Mouse (Mus musculus) heart, embryonic 11.5 days (tissue): ENCODE measurements around the gene Agl. TPM values are rescaled to one million over a fixed set of nuclear protein-coding genes. Genes with fewer than 3 reads are reported as not detected.

Source experiments
- ATAC-seq: fragments of 200-750 bp; cut with Nextera tagmentation; replicated peaks from 2 replicates; pipeline ENCODE4 v1.8.0; 2017; ENCODE audit warnings: moderate library complexity; ENCODE audit not compliant: insufficient number of reproducible peaks, low FRiP score, low TSS enrichment
- H3K27ac ChIP-seq: fragments of 300-500 bp; sonication (generic); 2 replicates; pipeline ENCODE4 v1.5.1; 2014; ENCODE audit warnings: mild to moderate bottlenecking, low read depth, low read length
- H3K27me3 ChIP-seq: fragments of 300-500 bp; sonication (generic); 2 replicates; pipeline ENCODE4 v1.6.1; 2014; ENCODE audit warnings: mild to moderate bottlenecking, low read length, mixed read lengths; ENCODE audit not compliant: control insufficient read depth, insufficient read depth
- H3K36me3 ChIP-seq: fragments of 300-500 bp; sonication (generic); 2 replicates; pipeline ENCODE4 v1.6.1; 2014; ENCODE audit warnings: mild to moderate bottlenecking, low read length, moderate library complexity, mixed read lengths; ENCODE audit not compliant: control insufficient read depth, insufficient read depth
- H3K4me1 ChIP-seq: fragments of 300-500 bp; sonication (generic); 2 replicates; pipeline ENCODE4 v1.6.1; 2014; ENCODE audit warnings: low read length; ENCODE audit not compliant: control insufficient read depth, insufficient read depth
- H3K4me2 ChIP-seq: fragments of 300-500 bp; sonication (generic); 2 replicates; pipeline ENCODE4 v1.6.1; 2014; ENCODE audit warnings: mild to moderate bottlenecking, moderate library complexity
- H3K4me3 ChIP-seq: fragments of 300-500 bp; sonication (generic); 2 replicates; pipeline ENCODE4 v1.5.1; 2014; ENCODE audit warnings: low read depth, low read length
- H3K9ac ChIP-seq: fragments of 300-500 bp; sonication (generic); 2 replicates; pipeline ENCODE4 v1.6.1; 2014; ENCODE audit warnings: mild to moderate bottlenecking, low read depth, low read length, moderate library complexity
- H3K9me3 ChIP-seq: fragments of 300-500 bp; sonication (generic); replicated peaks from 2 replicates; pipeline ENCODE4 v1.6.1; 2016; ENCODE audit warnings: low read length; ENCODE audit not compliant: control insufficient read depth
- WGBS: fragments of 180-500 bp; shearing (Covaris S2); extraction: QIAGEN DNeasy Blood & Tissue Kit; methylation state at CpG from one replicate; pipeline ENCODE4 v1.1.7; 2014; ENCODE audit not compliant: insufficient replicate concordance; 5-methylcytosine and 5-hydroxymethylcytosine counted together
- polyA plus RNA-seq: library from polyadenylated mRNA; unstranded; fragments of >200 nt; fragmentation: Nextera tagmentation; extraction: Ambion mirVana; gene quantifications from 2 replicates; pipeline ENCODE4 v1.2.1, GENCODE M21; 2014

Gene Agl
- polyA plus RNA-seq, 1 experiment from 2014 or later: 49.2 TPM

DNA sequence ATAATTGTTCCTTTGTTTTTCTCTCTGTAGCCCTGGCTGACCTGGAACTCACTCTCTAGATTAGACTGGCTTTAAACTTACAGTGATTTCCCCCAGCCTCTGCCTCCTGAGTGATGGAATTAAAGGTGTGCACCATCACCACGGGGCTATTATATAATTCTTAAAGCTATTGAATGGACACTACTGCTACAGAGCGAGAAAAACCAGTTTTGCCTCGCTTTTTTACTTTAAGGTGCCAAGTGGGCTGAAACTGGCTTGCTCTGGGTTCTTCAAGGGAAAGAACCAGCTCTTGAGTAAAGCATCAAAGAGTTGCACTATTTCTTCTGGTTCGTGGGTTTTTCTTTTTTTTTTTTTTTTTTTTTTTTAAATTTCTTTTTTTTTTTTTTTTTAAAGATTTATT is 85.0 kb downstream of the Agl start:
- Histone ChIP-seq H3K9me3 (no peaks in the 10 kb centered on the region), H3K4me2 (no peak overlapping the region), H3K27ac (no peak overlapping the region), H3K4me1 (no peaks in the 10 kb centered on the region), H3K36me3 (no peaks in the 10 kb centered on the region), H3K27me3 (no peaks in the 10 kb centered on the region), H3K4me3 (no peak overlapping the region), H3K9ac (no peak overlapping the region)
- 73% methylated on average over 4 of the region's 4 CpGs for WGBS
- no peak for ATAC-seq

- no peak overlapping the region for H3K4me2 ChIP-seq
- H3K4me1 ChIP-seq: no peaks in the 10 kb centered on the region
- H3K4me3 ChIP-seq: no peak overlapping the region
- H3K36me3 ChIP-seq: no peaks in the 10 kb centered on the region
- no peak overlapping the region for H3K27ac ChIP-seq
- H3K9me3 ChIP-seq: no peaks in the 10 kb centered on the region
- H3K27me3 ChIP-seq: no peaks in the 10 kb centered on the region
- no peak for ATAC-seq
- WGBS: 48% methylated on average over 3 of the region's 3 CpGs
- H3K9ac ChIP-seq: no peak overlapping the region
These were observed 89.0 kb downstream of the Agl start for GRCm38 (mm10) chr3:116718951-116719350.

- no peak overlapping the region; the same call in 1 of the 2 replicates for H3K9ac ChIP-seq
- H3K27me3 ChIP-seq: no peaks in the 10 kb centered on the region
- H3K27ac ChIP-seq: no peak overlapping the region
- peak overlapping the region; percentile 79 for H3K4me3 ChIP-seq
- H3K36me3 ChIP-seq: no peaks in the 10 kb centered on the region
- H3K9me3 ChIP-seq: no peaks in the 10 kb centered on the region
- peak overlapping the region; percentile 89 for H3K4me2 ChIP-seq
- ATAC-seq: no peak
- 31% methylated on average over 5 of the region's 5 CpGs for WGBS
- peaks cover 8% of the 10 kb centered on the region for H3K4me1 ChIP-seq
These were observed 94.9 kb downstream of the Agl start for GRCm38 (mm10) chr3:116713031-116713430.

- Histone ChIP-seq H3K4me1 (peaks cover 8% of the 10 kb centered on the region), H3K4me3 (peak within 1 kb of the TSS; percentile 79), H3K4me2 (peak within 1 kb of the TSS; percentile 89), H3K9ac (peak within 1 kb of the TSS; percentile 88), H3K36me3 (no peaks in the 10 kb centered on the region), H3K27ac (peak within 1 kb of the TSS; percentile 72), H3K27me3 (no peaks in the 10 kb centered on the region), H3K9me3 (no peaks in the 10 kb centered on the region)
- WGBS: 5% methylated on average over 8 of the region's 8 CpGs
- 0 out of 2 replicates have a peak, but pooled peaks have one; percentile 14 for ATAC-seq
These were observed 95.5 kb downstream of the Agl start, which contains the start of gene Slc35a3 for GRCm38 (mm10) chr3:116712436-116712881. Slc35a3 (minus strand) TSS chr3:116712831.

DNA sequence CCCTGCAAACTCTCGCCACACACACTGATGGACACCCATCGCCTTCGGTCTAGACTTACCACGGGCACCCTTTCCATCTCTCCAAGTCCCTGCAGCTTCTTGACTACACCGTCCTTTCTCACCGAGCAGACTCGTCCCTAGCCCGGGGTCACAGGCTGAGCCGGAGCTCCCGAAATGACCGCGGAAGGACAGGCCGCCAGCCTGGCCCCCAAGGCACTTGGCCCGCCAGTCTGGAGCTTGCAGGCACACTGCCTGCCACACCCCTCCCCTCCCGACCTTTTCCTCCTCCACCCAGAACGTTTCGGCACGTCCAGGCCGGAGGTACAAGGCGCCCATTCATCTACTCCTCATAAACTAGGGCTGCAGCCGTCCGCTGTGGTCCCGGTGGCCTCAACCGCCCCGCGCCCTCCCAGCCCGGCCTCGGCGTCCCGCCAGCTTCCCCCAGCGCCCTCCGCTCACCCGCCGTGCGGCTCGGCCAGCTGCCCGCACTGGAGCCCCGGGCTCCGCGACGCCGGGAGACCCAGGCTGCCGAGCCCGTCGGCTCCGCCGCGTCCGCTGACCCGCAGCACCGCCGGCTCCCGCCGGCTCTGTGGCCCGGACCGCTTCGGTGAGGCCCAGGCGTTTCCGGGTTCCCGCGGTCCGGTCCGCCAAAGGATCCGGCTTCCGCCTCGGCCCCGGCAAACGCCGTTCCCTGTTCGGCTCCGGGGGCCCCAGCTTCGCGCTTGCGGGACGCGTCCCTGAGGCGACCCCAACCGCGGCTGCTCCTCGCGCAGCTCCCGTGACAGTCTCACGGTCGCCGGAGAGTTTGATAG is 96.1 kb downstream of the Agl start:
- peak overlapping the region; percentile 79 for H3K4me3 ChIP-seq
- no peaks in the 10 kb centered on the region for H3K36me3 ChIP-seq
- H3K4me1 ChIP-seq: peaks cover 8% of the 10 kb centered on the region
- peak; percentile 84 for ATAC-seq
- under 1% methylated on average over 77 of the region's 85 CpGs for WGBS
- H3K4me2 ChIP-seq: peak overlapping the region; percentile 89
- H3K27ac ChIP-seq: peak overlapping the region; percentile 72
- H3K27me3 ChIP-seq: no peaks in the 10 kb centered on the region
- peak overlapping the region; percentile 88 for H3K9ac ChIP-seq
- H3K9me3 ChIP-seq: no peaks in the 10 kb centered on the region

DNA sequence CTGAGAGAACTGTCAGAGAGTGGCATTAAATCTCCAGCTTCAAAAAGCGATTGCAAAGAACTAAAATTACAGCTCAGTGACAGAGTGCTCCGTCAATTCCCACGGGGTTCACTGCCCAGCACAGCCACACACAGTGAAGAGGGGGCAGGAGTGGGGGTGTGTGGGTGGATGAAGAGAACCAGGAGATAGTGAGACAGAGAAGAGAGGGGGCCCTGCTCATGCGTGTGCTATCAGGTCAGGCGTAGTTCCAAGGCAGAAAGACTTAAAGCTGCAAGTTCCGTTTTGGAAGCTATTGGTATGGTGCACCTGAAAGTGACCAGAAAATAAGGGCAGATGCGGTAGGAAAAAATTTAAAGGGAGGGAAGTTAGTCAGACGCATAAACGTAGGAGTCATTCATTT is 97.0 kb downstream of the Agl start:
- WGBS: 27% methylated on average over 9 of the region's 9 CpGs
- Histone ChIP-seq H3K9ac (peak overlapping the region; percentile 88), H3K27me3 (no peaks in the 10 kb centered on the region), H3K27ac (no peak overlapping the region), H3K4me3 (peak overlapping the region; percentile 79), H3K9me3 (no peaks in the 10 kb centered on the region), H3K4me2 (peak overlapping the region; percentile 89), H3K4me1 (peaks cover 8% of the 10 kb centered on the region), H3K36me3 (no peaks in the 10 kb centered on the region)
- ATAC-seq: peak; percentile 63; the same call in 1 of the 2 replicates

DNA sequence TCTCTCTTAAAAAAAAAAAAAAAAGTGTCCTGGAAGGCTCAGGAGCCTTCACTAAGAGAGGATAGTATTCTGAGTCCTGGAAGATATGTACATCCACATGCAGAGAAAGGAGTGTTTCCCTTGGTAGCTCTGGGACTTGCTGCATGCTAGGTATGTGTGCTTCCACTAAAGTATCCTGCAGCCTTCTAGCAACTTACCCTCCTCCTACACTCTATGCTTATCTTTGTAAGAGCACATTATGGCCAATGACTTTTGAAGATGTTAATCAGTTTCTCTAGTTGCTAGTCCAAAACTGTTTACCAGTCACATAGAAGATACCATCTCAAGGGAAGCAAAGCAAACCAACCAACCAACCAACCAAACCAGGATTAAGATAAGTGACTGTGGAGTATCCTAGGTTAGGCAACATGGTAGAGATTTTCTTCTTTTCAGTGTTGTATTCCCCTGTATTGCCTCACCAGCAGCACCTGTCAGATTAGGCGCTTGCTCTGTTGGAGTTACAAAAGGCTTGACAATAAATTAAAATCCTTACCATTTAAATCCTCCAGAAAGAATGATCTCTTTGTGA is 102.2 kb downstream of the Agl start:
- Histone ChIP-seq H3K9ac (no peak overlapping the region), H3K27me3 (no peaks in the 10 kb centered on the region), H3K27ac (no peak overlapping the region), H3K4me3 (no peak overlapping the region), H3K9me3 (no peaks in the 10 kb centered on the region), H3K4me1 (peaks cover under 1% of the 10 kb centered on the region), H3K4me2 (no peak overlapping the region), H3K36me3 (no peaks in the 10 kb centered on the region)
- ATAC-seq: no peak
- 92% methylated on average over 1 of the region's 1 CpGs for WGBS

- H3K4me1 ChIP-seq: no peaks in the 10 kb centered on the region
- H3K4me3 ChIP-seq: no peak overlapping the region
- no peaks in the 10 kb centered on the region for H3K27me3 ChIP-seq
- H3K36me3 ChIP-seq: no peaks in the 10 kb centered on the region
- no peak overlapping the region for H3K9ac ChIP-seq
- H3K9me3 ChIP-seq: no peaks in the 10 kb centered on the region
- WGBS: 93% methylated on average over 5 of the region's 5 CpGs
- ATAC-seq: no peak
- no peak overlapping the region for H3K27ac ChIP-seq
- H3K4me2 ChIP-seq: no peak overlapping the region
These were observed 104.1 kb downstream of the Agl start for GRCm38 (mm10) chr3:116703835-116704234.
